Mouse (Mus musculus) gonadal fat pad, adult 2 months (tissue): ENCODE results near the gene Zcchc8. TPM values are rescaled to one million over a fixed set of nuclear protein-coding genes. Genes with fewer than 3 reads are reported as not detected.

ENCODE experiments used
- polyA plus RNA-seq: library from polyadenylated mRNA; depleted of rRNA; stranded (reverse); fragments of >200 nt; gene quantifications from 2 replicates; pipeline ENCODE4 v1.2.3, GENCODE M21; 2012; rRNA removed

Gene Zcchc8
- polyA plus RNA-seq, 1 experiment: 19.4 TPM

Other genes starting within 250 kb of the Zcchc8 start
- 0.53 and 0.79 TPM in 2 replicates for gene Lrrc43, start 231.8 kb downstream of the Zcchc8 start, polyA plus RNA-seq
- gene Il31, start 231.6 kb downstream of the Zcchc8 start, polyA plus RNA-seq: not detected in 2 replicates
- 0.41 and 0.42 TPM in 2 replicates for gene B3gnt4, start 210.6 kb downstream of the Zcchc8 start, polyA plus RNA-seq
- gene Diablo, start 196.9 kb downstream of the Zcchc8 start, polyA plus RNA-seq: 51.5 and 65.9 TPM in 2 replicates
- gene Gm49027, start 195.6 kb downstream of the Zcchc8 start, polyA plus RNA-seq: 0.53 and 1.4 TPM in 2 replicates
- 20.7 and 22.1 TPM in 2 replicates for gene Vps33a, start 148.1 kb downstream of the Zcchc8 start, polyA plus RNA-seq
- 20.2 and 23.4 TPM in 2 replicates for gene Clip1, start 36.5 kb downstream of the Zcchc8 start, polyA plus RNA-seq
- 11.9 and 13.3 TPM in 2 replicates for gene Rsrc2, start 28.3 kb upstream of the Zcchc8 start, polyA plus RNA-seq
- gene Kntc1, start 28.6 kb upstream of the Zcchc8 start, polyA plus RNA-seq: 0.80 and 1.7 TPM in 2 replicates
- 7.6 and 8.5 TPM in 2 replicates for gene Hcar2, start 144.4 kb upstream of the Zcchc8 start, polyA plus RNA-seq
- 20.6 and 23.5 TPM in 2 replicates for gene Hcar1, start 158.9 kb upstream of the Zcchc8 start, polyA plus RNA-seq
- 9.0 and 14.4 TPM in 2 replicates for gene Denr, start 186.1 kb upstream of the Zcchc8 start, polyA plus RNA-seq
- gene Gm43518, start 206.3 kb upstream of the Zcchc8 start, polyA plus RNA-seq: 2.1 and 2.6 TPM in 2 replicates
- 6.1 and 8.7 TPM in 2 replicates for gene Ccdc62, start 209.6 kb upstream of the Zcchc8 start, polyA plus RNA-seq